Mouse (Mus musculus): ENCODE measurements around the gene Clstn1.

GRCm38 (mm10) chr4:149634157-149634556 is 47.9 kb downstream of the Clstn1 start:
- TF ChIP-seq CTCF (IDR thresholded peaks at IDR 0.05; ENCODE audit: low read depth) (no peak), EP300 (IDR thresholded peaks at IDR 0.05; ENCODE audit: low read depth) (no peak)
